Mouse (Mus musculus): ENCODE results near the gene B4galt1.
"Not testable (repeated sequence)": the region's sequence is repeated elsewhere in the genome, so short reads cannot be mapped to it uniquely, and the experiment has no call there.

Gene B4galt1

GRCm38 (mm10) chr4:40820903-40821302, 32.9 kb downstream of the B4galt1 start:
- no peak for DNase-seq (ENCODE audit: extremely low read depth, low read depth, low spot score)

- DNase-seq (ENCODE audit: extremely low read depth, low read depth, low spot score), result no peak
Observed at GRCm38 (mm10) chr4:40820024-40820423, 33.8 kb downstream of the B4galt1 start.

- DNase-seq (ENCODE audit: extremely low read depth, low read depth, low spot score), result no peak
Observed at GRCm38 (mm10) chr4:40819151-40819550, 34.7 kb downstream of the B4galt1 start.

GRCm38 (mm10) chr4:40818421-40818820, 35.4 kb downstream of the B4galt1 start:
- DNase-seq (ENCODE audit: extremely low read depth, low read depth, low spot score), result no peak

- DNase-seq (ENCODE audit: extremely low read depth, low read depth, low spot score), result no peak
Observed at GRCm38 (mm10) chr4:40817936-40818335, 35.9 kb downstream of the B4galt1 start.

- no peak for DNase-seq (ENCODE audit: extremely low read depth, low read depth, low spot score)
Observed at GRCm38 (mm10) chr4:40815775-40816372, 37.9 kb downstream of the B4galt1 start.

- no peak for DNase-seq (ENCODE audit: extremely low read depth, low read depth, low spot score)
Observed at GRCm38 (mm10) chr4:40815120-40815519, 38.7 kb downstream of the B4galt1 start.

- no peak for DNase-seq (ENCODE audit: extremely low read depth, low read depth, low spot score)
Observed at GRCm38 (mm10) chr4:40814359-40814758, 39.4 kb downstream of the B4galt1 start.

GRCm38 (mm10) chr4:40812891-40813290, 40.9 kb downstream of the B4galt1 start:
- no peak for DNase-seq (ENCODE audit: extremely low read depth, low read depth, low spot score)

GRCm38 (mm10) chr4:40810481-40810880, 43.3 kb downstream of the B4galt1 start:
- no peak for DNase-seq (ENCODE audit: extremely low read depth, low read depth, low spot score)

- DNase-seq (ENCODE audit: extremely low read depth, low read depth, low spot score), result no peak
Observed at GRCm38 (mm10) chr4:40807382-40807781, 46.4 kb downstream of the B4galt1 start.

GRCm38 (mm10) chr4:40805401-40805800, 48.4 kb downstream of the B4galt1 start:
- no peak for DNase-seq (ENCODE audit: extremely low read depth, low read depth, low spot score)

- no peak for DNase-seq (ENCODE audit: extremely low read depth, low read depth, low spot score)
Observed at GRCm38 (mm10) chr4:40802787-40803186, 51.0 kb downstream of the B4galt1 start.

- no peak for DNase-seq (ENCODE audit: extremely low read depth, low read depth, low spot score)
Observed at GRCm38 (mm10) chr4:40801908-40802307, 51.9 kb downstream of the B4galt1 start.

- no peak for DNase-seq (ENCODE audit: extremely low read depth, low read depth, low spot score)
Observed at GRCm38 (mm10) chr4:40800873-40801272, 52.9 kb downstream of the B4galt1 start.

- DNase-seq (ENCODE audit: extremely low read depth, low read depth, low spot score), result not testable (repeated sequence)
Observed at GRCm38 (mm10) chr4:40798833-40799555, 54.8 kb downstream of the B4galt1 start.

GRCm38 (mm10) chr4:40795761-40796160, 58.0 kb downstream of the B4galt1 start:
- DNase-seq (ENCODE audit: extremely low read depth, low read depth, low spot score), result no peak

- no peak for DNase-seq (ENCODE audit: extremely low read depth, low read depth, low spot score)
Observed at GRCm38 (mm10) chr4:40794320-40794719, 59.5 kb downstream of the B4galt1 start.

GRCm38 (mm10) chr4:40791176-40791575, 62.6 kb downstream of the B4galt1 start:
- no peak for DNase-seq (ENCODE audit: extremely low read depth, low read depth, low spot score)

- no peak for DNase-seq (ENCODE audit: extremely low read depth, low read depth, low spot score)
Observed at GRCm38 (mm10) chr4:40786578-40786977, 67.2 kb downstream of the B4galt1 start.

- DNase-seq (ENCODE audit: extremely low read depth, low read depth, low spot score), result no peak
Observed at GRCm38 (mm10) chr4:40785620-40786166, 68.1 kb downstream of the B4galt1 start.

GRCm38 (mm10) chr4:40784556-40785169, 69.1 kb downstream of the B4galt1 start:
- DNase-seq (ENCODE audit: extremely low read depth, low read depth, low spot score), result peak; percentile 71
